In genomic region chr2:164664851-164665250, GRCm38 (mm10) we compare ENCODE assay signal across 22 mouse cellular contexts. TPM values are rescaled to one million over a fixed set of nuclear protein-coding genes. Genes with fewer than 3 reads are reported as not detected.
"Had no signal": no experiment of that assay in that cellular context is flagged by ENCODE, and none has a peak within 500 bp of the region (broad histone marks: within the 10 kb centered on the region; RNA-seq: fewer than 3 reads in every experiment).

No protein-coding gene starts in this region.

- H3K4me3 ChIP-seq: lung, embryonic 15.5 days; megakaryocyte, embryonic 14.5 days; midbrain, embryonic 13.5 days; midbrain, embryonic 15.5 days; neural tube, embryonic 12.5 days; stomach, embryonic 15.5 days had no signal

- ATAC-seq: lung, postnatal 0 days; midbrain, embryonic 13.5 days; midbrain, embryonic 15.5 days had no signal

- H3K9me3 ChIP-seq: lung, embryonic 15.5 days; midbrain, embryonic 13.5 days; midbrain, embryonic 15.5 days; neural tube, embryonic 12.5 days; stomach, embryonic 15.5 days had no signal

- DNase-seq: lung, adult 2 months; lung, postnatal 14 days; lung, postnatal 36 days; right cerebral cortex, postnatal 14 days; thymus, adult 2 months; thymus, postnatal 25 days; thymus, postnatal 4 days had no signal

- H3K36me3 ChIP-seq: lung, embryonic 15.5 days; midbrain, embryonic 13.5 days; midbrain, embryonic 15.5 days; neural tube, embryonic 12.5 days; stomach, embryonic 15.5 days had no signal

- H3K4me2 ChIP-seq: lung, embryonic 15.5 days; midbrain, embryonic 11.5 days; midbrain, embryonic 13.5 days; midbrain, embryonic 15.5 days; neural tube, embryonic 12.5 days; stomach, embryonic 15.5 days had no signal

- H3K9ac ChIP-seq: lung, embryonic 15.5 days; midbrain, embryonic 13.5 days; midbrain, embryonic 15.5 days; neural tube, embryonic 12.5 days; stomach, embryonic 15.5 days had no signal

- H3K27me3 ChIP-seq: lung, embryonic 15.5 days; megakaryocyte, embryonic 14.5 days; midbrain, embryonic 13.5 days; midbrain, embryonic 15.5 days; neural tube, embryonic 12.5 days; stomach, embryonic 15.5 days had no signal

- H3K27ac ChIP-seq: lung, embryonic 15.5 days; macrophage; midbrain, embryonic 13.5 days; midbrain, embryonic 15.5 days; neural tube, embryonic 12.5 days; stomach, embryonic 15.5 days; stomach, postnatal 0 days had no signal

- H3K4me1 ChIP-seq: lung, embryonic 15.5 days; megakaryocyte, embryonic 14.5 days; midbrain, embryonic 13.5 days; midbrain, embryonic 15.5 days; neural tube, embryonic 12.5 days; stomach, embryonic 15.5 days had no signal

RNA-seq across cellular contexts. Expression of gene Wfdc9, which starts 8.5 kb away (rescaled TPM):
- polyA plus RNA-seq: lung, adult 2 months; lung, embryonic 15.5 days; lung, postnatal 0 days; macrophage; midbrain, embryonic 11.5 days; midbrain, embryonic 13.5 days; midbrain, embryonic 15.5 days; midbrain, postnatal 0 days; neural tube, embryonic 12.5 days; neural tube, embryonic 14.5 days; spleen, adult 2 months; stomach, embryonic 15.5 days; stomach, postnatal 0 days; thymus, adult 2 months; urinary bladder, adult 2 months had no signal

RNA-seq across cellular contexts. Expression of gene Wfdc10, which starts 9.0 kb away (rescaled TPM):
- polyA plus RNA-seq: lung, embryonic 15.5 days; macrophage; midbrain, embryonic 11.5 days; midbrain, embryonic 13.5 days; midbrain, embryonic 15.5 days; neural tube, embryonic 14.5 days; spleen, adult 2 months; thymus, adult 2 months had no signal

RNA-seq across cellular contexts. Expression of gene Wfdc11, which starts 9.0 kb away (rescaled TPM):
- polyA plus RNA-seq: lung, adult 2 months; lung, embryonic 15.5 days; lung, postnatal 0 days; macrophage; midbrain, embryonic 11.5 days; midbrain, embryonic 13.5 days; midbrain, embryonic 15.5 days; midbrain, postnatal 0 days; neural tube, embryonic 12.5 days; neural tube, embryonic 14.5 days; spleen, adult 2 months; stomach, embryonic 15.5 days; stomach, postnatal 0 days; testis, adult 2 months; thymus, adult 2 months; urinary bladder, adult 2 months had no signal

RNA-seq across cellular contexts. Expression of gene Wfdc13, which starts 20.1 kb away (rescaled TPM):
- polyA plus RNA-seq: macrophage; midbrain, embryonic 11.5 days; midbrain, embryonic 13.5 days; midbrain, embryonic 15.5 days; midbrain, postnatal 0 days; neural tube, embryonic 12.5 days; neural tube, embryonic 14.5 days; spleen, adult 2 months; thymus, adult 2 months had no signal

RNA-seq across cellular contexts. Expression of gene Wfdc16, which starts 26.3 kb away (rescaled TPM):
- polyA plus RNA-seq: lung, embryonic 15.5 days; lung, postnatal 0 days; macrophage; midbrain, embryonic 11.5 days; midbrain, embryonic 13.5 days; midbrain, embryonic 15.5 days; midbrain, postnatal 0 days; neural tube, embryonic 12.5 days; neural tube, embryonic 14.5 days; spleen, adult 2 months; stomach, embryonic 15.5 days; stomach, postnatal 0 days; thymus, adult 2 months; urinary bladder, adult 2 months had no signal
